Mouse (Mus musculus) kidney, adult 2 months (tissue): Measurements from ENCODE around the gene Gtsf1l.

ENCODE experiments used
- CTCF ChIP-seq: fragments of 200-500 bp; conservative IDR thresholded peaks from 2 replicates; pipeline ENCODE4 v1.5.1; 2011; ENCODE audit warnings: low read depth, mild to moderate bottlenecking, control low read depth, low read length, moderate library complexity, mixed read lengths; ENCODE audit not compliant: insufficient read depth, insufficient read length
- POLR2A ChIP-seq: fragments of 200-500 bp; IDR thresholded peaks from one replicate; pipeline ENCODE4 v1.6.1; 2011; ENCODE audit warnings: low read depth, low read length, control low read depth

GRCm38 (mm10) chr2:163049116-163049515, 38.5 kb downstream of the Gtsf1l start:
- no peak for TF ChIP-seq CTCF
- no peak for TF ChIP-seq POLR2A
